Mouse (Mus musculus) stomach, embryonic 14.5 days (tissue): ENCODE measurements around the gene Sh3glb1. TPM values are rescaled to one million over a fixed set of nuclear protein-coding genes. Genes with fewer than 3 reads are reported as not detected.
A peak's percentile ranks its signal among the peaks of the same experiment; 100 is the strongest.
"Not testable (repeated sequence)": the region's sequence is repeated elsewhere in the genome, so short reads cannot be mapped to it uniquely, and the experiment has no call there.

ENCODE experiments used
- ATAC-seq: fragments of 200-750 bp; cut with Nextera tagmentation; 2 replicates; pipeline ENCODE4 v1.8.0; 2017; ENCODE audit warnings: low read depth, moderate TSS enrichment; ENCODE audit not compliant: insufficient number of reproducible peaks, insufficient read depth, low FRiP score
- H3K27ac ChIP-seq: fragments of 300-500 bp; sonication (generic); 2 replicates; pipeline ENCODE4 v1.5.1; 2014; ENCODE audit warnings: mild to moderate bottlenecking, low read length, moderate library complexity, mixed read lengths
- H3K27me3 ChIP-seq: fragments of 300-500 bp; sonication (generic); 2 replicates; pipeline ENCODE4 v1.6.1; 2014; ENCODE audit warnings: low read length, control low read depth, mixed read lengths; ENCODE audit not compliant: control insufficient read depth, insufficient read depth
- H3K36me3 ChIP-seq: fragments of 300-500 bp; sonication (generic); 2 replicates; pipeline ENCODE4 v1.6.1; 2014; ENCODE audit warnings: mild to moderate bottlenecking, control low read depth, low read length, moderate library complexity, mixed read lengths; ENCODE audit not compliant: control insufficient read depth, insufficient read depth
- H3K4me1 ChIP-seq: fragments of 300-500 bp; sonication (generic); 2 replicates; pipeline ENCODE4 v1.6.1; 2014; ENCODE audit warnings: low read length, control low read depth, mixed read lengths; ENCODE audit not compliant: control insufficient read depth, insufficient read depth
- H3K4me2 ChIP-seq: fragments of 300-500 bp; sonication (generic); replicated peaks from 2 replicates; pipeline ENCODE4 v1.6.1; 2014; ENCODE audit warnings: low read depth, low read length, control low read depth
- H3K4me3 ChIP-seq: fragments of 300-500 bp; sonication (generic); 2 replicates; pipeline ENCODE4 v1.5.1; 2014; ENCODE audit warnings: low read depth, low read length, control low read depth
- H3K9ac ChIP-seq: fragments of 300-500 bp; sonication (generic); replicated peaks from 2 replicates; pipeline ENCODE4 v1.6.1; 2014; ENCODE audit warnings: low read depth, mild to moderate bottlenecking, control low read depth, low read length, moderate library complexity, mixed read lengths
- H3K9me3 ChIP-seq: fragments of 300-500 bp; sonication (generic); 2 replicates; pipeline ENCODE4 v1.6.1; 2016; ENCODE audit warnings: low read depth, low read length, control low read depth; ENCODE audit not compliant: control insufficient read depth
- WGBS: fragments of 180-500 bp; shearing (Covaris S2); extraction: QIAGEN DNeasy Blood & Tissue Kit; methylation state at CpG from one replicate; pipeline ENCODE4 v1.1.7; 2014; 5-methylcytosine and 5-hydroxymethylcytosine counted together
- polyA plus RNA-seq: library from polyadenylated mRNA; unstranded; fragments of >200 nt; fragmentation: Nextera tagmentation; extraction: Ambion mirVana; gene quantifications from 2 replicates; pipeline ENCODE4 v1.2.1, GENCODE M21; 2014

Gene Sh3glb1
- 93.8 and 100 TPM in 2 replicates for polyA plus RNA-seq

- peak within 1 kb of the TSS; percentile 86 for H3K9ac ChIP-seq
- peak within 1 kb of the TSS; percentile 64 for H3K4me2 ChIP-seq
- H3K9me3 ChIP-seq, result no peaks in the 10 kb centered on the region
- peaks cover 24% of the 10 kb centered on the region for H3K4me1 ChIP-seq
- ATAC-seq, result peak; percentile 93
- H3K27ac ChIP-seq, result peak within 1 kb of the TSS; percentile 98
- no peaks in the 10 kb centered on the region for H3K36me3 ChIP-seq
- no peaks in the 10 kb centered on the region for H3K27me3 ChIP-seq
- WGBS, result under 1% methylated on average over 33 of the region's 98 CpGs
- H3K4me3 ChIP-seq, result peak within 1 kb of the TSS; percentile 65
Measured at GRCm38 (mm10) chr3:144719901-144720747, at the start of gene Sh3glb1. Gene Sh3glb1 (minus strand): TSS chr3:144720335.

- no peaks in the 10 kb centered on the region for H3K9me3 ChIP-seq
- whole genome bisulfite sequencing, result 77% methylated on average over 4 of the region's 4 CpGs
- H3K4me2 ChIP-seq, result no peak overlapping the region
- ATAC-seq, result no peak
- H3K4me1 ChIP-seq, result peaks cover 9% of the 10 kb centered on the region; the same call in 1 of the 2 replicates
- H3K9ac ChIP-seq, result no peak overlapping the region
- no peak overlapping the region for H3K4me3 ChIP-seq
- H3K27ac ChIP-seq, result no peak overlapping the region
- H3K36me3 ChIP-seq, result no peaks in the 10 kb centered on the region
- no peaks in the 10 kb centered on the region for H3K27me3 ChIP-seq
Measured at GRCm38 (mm10) chr3:144765161-144765560, 45.0 kb upstream of the Sh3glb1 start.

GRCm38 (mm10) chr3:144761454-144761853, 41.3 kb upstream of the Sh3glb1 start:
- Histone ChIP-seq H3K9ac (no peak overlapping the region), H3K36me3 (no peaks in the 10 kb centered on the region), H3K4me2 (peak overlapping the region; percentile 6; the same call in 1 of the 2 replicates), H3K9me3 (no peaks in the 10 kb centered on the region), H3K4me3 (no peak overlapping the region), H3K27ac (no peak overlapping the region; the same call in 1 of the 2 replicates), H3K4me1 (peaks cover 9% of the 10 kb centered on the region; the same call in 1 of the 2 replicates), H3K27me3 (no peaks in the 10 kb centered on the region)
- no peak for ATAC-seq
- WGBS, result 24% methylated on average over 6 of the region's 6 CpGs

DNA sequence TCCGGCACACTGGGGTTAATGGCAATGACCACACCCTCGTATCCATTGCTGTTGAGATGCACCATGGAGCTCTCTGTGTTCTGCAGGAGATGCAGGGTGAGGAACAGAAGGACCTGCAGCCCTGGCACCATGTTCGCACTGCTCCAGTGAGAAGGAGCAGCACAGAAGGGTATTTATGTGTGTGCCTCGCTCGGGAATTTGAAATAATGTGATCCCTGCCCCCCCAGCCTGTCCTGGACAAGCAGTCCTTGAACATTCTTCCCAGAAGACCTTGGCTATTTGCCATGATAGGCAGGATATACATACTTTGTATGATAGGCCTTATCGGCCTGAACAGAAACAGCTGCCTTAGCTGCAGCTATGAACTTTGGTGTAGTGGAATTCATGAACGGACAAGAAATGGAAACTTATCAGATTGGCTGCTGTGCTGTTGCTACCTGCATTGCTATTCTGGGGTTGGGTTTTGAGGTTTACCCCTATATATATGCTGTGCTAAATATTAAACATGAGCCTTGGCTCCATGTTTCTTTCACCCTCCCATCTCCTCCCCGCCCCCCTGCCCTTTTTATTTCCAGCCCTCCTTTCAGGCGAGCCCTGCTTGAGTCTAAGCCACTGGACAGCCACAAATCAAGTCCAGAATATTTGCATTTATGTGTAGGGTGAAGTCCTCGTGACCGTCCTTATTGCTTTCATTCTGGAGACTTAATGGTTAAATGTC, 40.6 kb upstream of the Sh3glb1 start, which contains the start of gene Clca3a1:
Gene Clca3a1 (minus strand): TSS at position 386 of the 718 bp plus-strand sequence.
- Histone ChIP-seq H3K36me3 (no peaks in the 10 kb centered on the region), H3K4me2 (peak within 1 kb of the TSS; percentile 6; the same call in 1 of the 2 replicates), H3K4me3 (no peak within 1 kb of the TSS), H3K4me1 (peaks cover 9% of the 10 kb centered on the region; the same call in 1 of the 2 replicates), H3K27me3 (no peaks in the 10 kb centered on the region), H3K9me3 (no peaks in the 10 kb centered on the region), H3K27ac (peak within 1 kb of the TSS; percentile 22; the same call in 1 of the 2 replicates), H3K9ac (no peak within 1 kb of the TSS)
- 27% methylated on average over 9 of the region's 11 CpGs for WGBS
- peak; percentile 79; the same call in 1 of the 2 replicates for ATAC-seq

- H3K27ac ChIP-seq, result no peak overlapping the region
- no peaks in the 10 kb centered on the region for H3K36me3 ChIP-seq
- no peaks in the 10 kb centered on the region for H3K9me3 ChIP-seq
- peaks cover 9% of the 10 kb centered on the region; the same call in 1 of the 2 replicates for H3K4me1 ChIP-seq
- H3K4me3 ChIP-seq, result no peak overlapping the region
- no peak for ATAC-seq
- no peak overlapping the region for H3K9ac ChIP-seq
- 58% methylated on average over 3 of the region's 3 CpGs for WGBS
- H3K4me2 ChIP-seq, result no peak overlapping the region
- H3K27me3 ChIP-seq, result no peaks in the 10 kb centered on the region
Measured at GRCm38 (mm10) chr3:144759719-144760118, 39.6 kb upstream of the Sh3glb1 start.

DNA sequence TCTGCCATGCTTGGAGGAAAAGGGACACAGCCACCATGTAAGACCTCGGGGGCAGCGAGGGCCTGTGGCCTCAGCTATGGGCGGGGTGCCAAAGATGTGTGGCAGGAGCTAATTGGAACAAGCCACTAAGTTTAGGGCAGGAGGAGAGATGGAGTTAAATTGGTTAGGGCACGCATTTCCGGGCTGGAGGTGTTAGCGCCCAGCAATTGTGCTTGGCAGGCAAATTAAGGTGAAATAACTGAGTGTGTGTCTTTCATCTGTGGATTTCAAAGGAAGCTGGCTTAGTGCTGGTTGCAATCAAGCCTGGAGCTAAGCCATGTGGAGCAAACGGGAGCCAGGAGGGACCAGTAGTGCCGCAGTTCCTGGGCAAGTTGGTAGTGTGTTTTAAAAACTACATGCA, 36.0 kb upstream of the Sh3glb1 start:
- H3K4me2 ChIP-seq, H3K27ac ChIP-seq, H3K27me3 ChIP-seq, H3K9ac ChIP-seq, H3K9me3 ChIP-seq, H3K4me1 ChIP-seq, H3K4me3 ChIP-seq, ATAC-seq, H3K36me3 ChIP-seq: not testable (repeated sequence)
- 88% methylated on average over 8 of the region's 8 CpGs for WGBS

DNA sequence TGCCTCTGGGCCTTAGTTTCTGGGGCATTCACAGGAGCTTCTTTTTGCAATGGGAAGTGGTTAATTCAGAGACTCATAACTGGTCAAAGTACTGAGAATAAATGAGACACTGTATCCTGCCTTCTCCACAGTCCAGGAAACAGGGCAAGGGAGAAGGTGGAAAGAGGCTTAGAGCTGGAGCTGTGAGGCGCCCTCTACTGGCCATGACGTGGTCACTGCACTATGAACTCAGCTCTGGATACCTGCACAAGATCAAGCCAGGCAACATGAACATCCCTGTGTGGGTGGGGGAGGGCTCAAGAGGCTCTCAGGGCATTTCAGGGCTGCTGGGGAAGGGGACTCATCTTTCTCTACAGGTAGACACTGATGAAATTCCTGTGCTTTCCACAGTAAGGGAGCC, 33.0 kb upstream of the Sh3glb1 start:
- no peak overlapping the region for H3K27ac ChIP-seq
- no peak overlapping the region for H3K4me2 ChIP-seq
- no peak overlapping the region for H3K4me3 ChIP-seq
- ATAC-seq, result no peak
- 6% methylated on average over 2 of the region's 2 CpGs for WGBS
- H3K36me3 ChIP-seq, result no peaks in the 10 kb centered on the region
- no peak overlapping the region for H3K9ac ChIP-seq
- H3K4me1 ChIP-seq, result no peaks in the 10 kb centered on the region
- no peaks in the 10 kb centered on the region for H3K9me3 ChIP-seq
- H3K27me3 ChIP-seq, result no peaks in the 10 kb centered on the region
